Mouse (Mus musculus): ENCODE results near the gene Sprn. TPM values are rescaled to one million over a fixed set of nuclear protein-coding genes. Genes with fewer than 3 reads are reported as not detected.
A peak's percentile ranks its signal among the peaks of the same experiment; 100 is the strongest.

Gene Sprn
- polyA plus RNA-seq (2015; fragmentation: Nextera tagmentation; extraction: Ambion mirVana) = 7.8 and 8.1 TPM in 2 replicates

DNA sequence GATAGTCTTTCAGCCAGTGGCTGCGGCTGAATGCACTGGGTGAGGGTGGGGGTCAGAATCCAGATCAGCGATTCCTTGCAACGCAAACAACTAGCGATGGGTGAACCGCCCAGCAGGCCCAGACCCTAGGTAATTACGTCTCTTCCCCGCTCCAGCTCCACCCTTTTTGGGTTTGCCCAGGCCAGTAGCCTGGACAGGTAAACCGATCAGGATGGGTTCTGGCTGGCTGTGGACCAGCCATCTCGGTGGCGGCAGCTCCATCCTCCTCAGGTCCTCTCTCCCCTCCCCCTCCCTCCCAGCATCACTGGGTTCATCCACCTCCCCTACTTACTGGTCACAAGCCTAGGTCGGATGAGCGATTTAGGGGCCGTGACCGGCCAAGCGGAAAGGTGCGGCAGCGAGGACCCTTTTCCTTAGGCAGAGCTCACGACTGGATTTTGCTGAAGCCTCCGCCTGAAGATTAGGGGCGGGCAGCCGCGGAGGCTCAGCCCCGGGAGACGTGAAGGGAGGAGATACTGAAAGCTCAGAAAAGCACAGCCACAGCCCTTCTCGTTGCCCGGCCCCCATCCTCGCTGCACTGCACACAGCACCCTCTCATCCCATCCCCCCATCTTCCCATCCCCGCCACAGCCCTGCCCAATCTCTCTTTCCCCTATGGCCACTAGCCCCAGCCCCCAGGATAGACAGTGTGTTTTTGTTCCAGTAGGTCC, at the start of gene Sprn:
TSS of gene Sprn (minus strand) at position 660 of the 710 bp plus-strand sequence.
- Histone ChIP-seq H3K9ac (replicated peaks) (peak within 1 kb of the TSS; percentile 61), H3K27ac (peak within 1 kb of the TSS; percentile 76), H3K36me3 (peaks cover 6% of the 10 kb centered on the region; the same call in 1 of the 2 replicates), H3K27me3 (peaks cover 28% of the 10 kb centered on the region), H3K4me2 (replicated peaks) (peak within 1 kb of the TSS; percentile 54), H3K4me1 (replicated peaks) (peaks cover 22% of the 10 kb centered on the region), H3K4me3 (replicated peaks) (peak within 1 kb of the TSS; percentile 46), H3K9me3 (no peaks in the 10 kb centered on the region)
- peak; percentile 82 for ATAC-seq
- WGBS = 2% methylated on average over 28 of the region's 28 CpGs

- no peaks in the 10 kb centered on the region for H3K36me3 ChIP-seq
- no peak overlapping the region for H3K4me2 ChIP-seq (replicated peaks)
- 92% methylated on average over 4 of the region's 4 CpGs for WGBS
- H3K27ac ChIP-seq = no peak overlapping the region
- H3K9ac ChIP-seq (replicated peaks) = no peak overlapping the region
- no peaks in the 10 kb centered on the region for H3K9me3 ChIP-seq
- no peak for ATAC-seq
- H3K4me3 ChIP-seq (replicated peaks) = no peak overlapping the region
- no peaks in the 10 kb centered on the region for H3K4me1 ChIP-seq (replicated peaks)
- no peaks in the 10 kb centered on the region for H3K27me3 ChIP-seq
These were observed 46.4 kb upstream of the Sprn start for GRCm38 (mm10) chr7:140201090-140201489.

DNA sequence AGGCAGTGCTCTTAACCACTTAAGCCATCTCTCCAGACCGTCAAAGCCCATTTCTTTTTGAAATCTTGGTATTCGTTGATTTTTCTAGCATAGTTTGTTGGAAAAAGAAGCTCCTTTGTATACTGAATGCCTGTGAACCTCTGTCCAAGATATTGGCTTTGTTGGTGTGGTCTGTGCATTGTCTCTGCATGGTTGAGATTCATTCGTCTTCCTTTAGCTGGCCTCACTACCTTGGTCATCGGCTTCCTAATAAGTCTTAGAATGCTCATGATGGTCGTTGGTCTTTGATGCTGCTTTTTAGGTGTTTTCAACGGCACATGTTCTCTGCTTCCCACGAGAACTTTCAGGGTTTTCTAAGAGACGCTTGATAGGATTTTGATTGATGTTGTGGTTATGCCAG, 41.3 kb upstream of the Sprn start:
- no peaks in the 10 kb centered on the region for H3K36me3 ChIP-seq
- no peaks in the 10 kb centered on the region for H3K9me3 ChIP-seq
- H3K4me3 ChIP-seq (replicated peaks) = no peak overlapping the region
- no peaks in the 10 kb centered on the region for H3K4me1 ChIP-seq (replicated peaks)
- no peak overlapping the region for H3K9ac ChIP-seq (replicated peaks)
- H3K27ac ChIP-seq = no peak overlapping the region
- WGBS = 83% methylated on average over 8 of the region's 8 CpGs
- no peak for ATAC-seq
- no peaks in the 10 kb centered on the region for H3K27me3 ChIP-seq
- H3K4me2 ChIP-seq (replicated peaks) = no peak overlapping the region

GRCm38 (mm10) chr7:140194031-140194430, 39.4 kb upstream of the Sprn start:
- no peak overlapping the region for H3K4me2 ChIP-seq (replicated peaks)
- WGBS = 90% methylated on average over 4 of the region's 4 CpGs
- H3K9ac ChIP-seq (replicated peaks) = no peak overlapping the region
- no peak overlapping the region for H3K4me3 ChIP-seq (replicated peaks)
- no peaks in the 10 kb centered on the region for H3K9me3 ChIP-seq
- no peaks in the 10 kb centered on the region for H3K36me3 ChIP-seq
- H3K4me1 ChIP-seq (replicated peaks) = no peaks in the 10 kb centered on the region
- H3K27ac ChIP-seq = no peak overlapping the region
- no peak for ATAC-seq
- no peaks in the 10 kb centered on the region for H3K27me3 ChIP-seq

DNA sequence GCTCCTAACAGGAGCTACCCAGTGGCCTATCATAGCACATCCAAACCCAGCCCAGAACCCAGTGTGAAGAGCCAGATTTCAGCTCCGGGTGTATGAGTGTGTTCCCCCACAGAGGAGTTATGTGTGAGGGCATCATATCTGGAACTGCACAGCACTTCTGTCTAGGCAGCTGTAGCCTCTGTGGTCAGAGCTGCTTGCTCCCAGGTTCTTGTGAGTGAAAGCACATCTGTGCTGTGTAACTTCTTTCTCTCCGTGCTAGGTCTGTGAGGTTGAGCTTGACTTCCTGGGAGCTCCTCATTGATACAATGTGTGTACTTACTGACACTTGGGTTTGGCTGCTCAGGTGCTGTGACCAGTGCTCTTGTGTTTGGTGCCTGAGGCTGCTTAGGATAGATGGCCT, 38.2 kb upstream of the Sprn start:
- Histone ChIP-seq H3K27ac (no peak overlapping the region), H3K9me3 (no peaks in the 10 kb centered on the region), H3K4me2 (replicated peaks) (no peak overlapping the region), H3K36me3 (no peaks in the 10 kb centered on the region), H3K27me3 (no peaks in the 10 kb centered on the region), H3K4me1 (replicated peaks) (no peaks in the 10 kb centered on the region), H3K9ac (replicated peaks) (no peak overlapping the region), H3K4me3 (replicated peaks) (no peak overlapping the region)
- WGBS = 89% methylated on average over 2 of the region's 2 CpGs
- ATAC-seq = no peak

GRCm38 (mm10) chr7:140192445-140192844, 37.8 kb upstream of the Sprn start:
- 59% methylated on average over 2 of the region's 2 CpGs for WGBS
- H3K27me3 ChIP-seq = no peaks in the 10 kb centered on the region

GRCm38 (mm10) chr7:140190435-140190834, 35.8 kb upstream of the Sprn start:
- Histone ChIP-seq H3K27me3 (no peaks in the 10 kb centered on the region), H3K4me2 (replicated peaks) (no peak overlapping the region), H3K9me3 (no peaks in the 10 kb centered on the region), H3K27ac (no peak overlapping the region), H3K4me3 (replicated peaks) (no peak overlapping the region), H3K4me1 (replicated peaks) (no peaks in the 10 kb centered on the region), H3K9ac (replicated peaks) (no peak overlapping the region), H3K36me3 (no peaks in the 10 kb centered on the region)
- WGBS = 86% methylated on average over 1 of the region's 1 CpGs
- ATAC-seq = no peak

More at GRCm38 (mm10) chr7:140192445-140192844, 37.8 kb upstream of the Sprn start:
- no peaks in the 10 kb centered on the region for H3K9me3 ChIP-seq
- H3K9ac ChIP-seq (replicated peaks) = no peak overlapping the region
- H3K4me1 ChIP-seq (replicated peaks) = no peaks in the 10 kb centered on the region
- H3K4me3 ChIP-seq (replicated peaks) = no peak overlapping the region
- H3K36me3 ChIP-seq = no peaks in the 10 kb centered on the region
- no peak overlapping the region for H3K4me2 ChIP-seq (replicated peaks)
- ATAC-seq = no peak
- no peak overlapping the region for H3K27ac ChIP-seq

DNA sequence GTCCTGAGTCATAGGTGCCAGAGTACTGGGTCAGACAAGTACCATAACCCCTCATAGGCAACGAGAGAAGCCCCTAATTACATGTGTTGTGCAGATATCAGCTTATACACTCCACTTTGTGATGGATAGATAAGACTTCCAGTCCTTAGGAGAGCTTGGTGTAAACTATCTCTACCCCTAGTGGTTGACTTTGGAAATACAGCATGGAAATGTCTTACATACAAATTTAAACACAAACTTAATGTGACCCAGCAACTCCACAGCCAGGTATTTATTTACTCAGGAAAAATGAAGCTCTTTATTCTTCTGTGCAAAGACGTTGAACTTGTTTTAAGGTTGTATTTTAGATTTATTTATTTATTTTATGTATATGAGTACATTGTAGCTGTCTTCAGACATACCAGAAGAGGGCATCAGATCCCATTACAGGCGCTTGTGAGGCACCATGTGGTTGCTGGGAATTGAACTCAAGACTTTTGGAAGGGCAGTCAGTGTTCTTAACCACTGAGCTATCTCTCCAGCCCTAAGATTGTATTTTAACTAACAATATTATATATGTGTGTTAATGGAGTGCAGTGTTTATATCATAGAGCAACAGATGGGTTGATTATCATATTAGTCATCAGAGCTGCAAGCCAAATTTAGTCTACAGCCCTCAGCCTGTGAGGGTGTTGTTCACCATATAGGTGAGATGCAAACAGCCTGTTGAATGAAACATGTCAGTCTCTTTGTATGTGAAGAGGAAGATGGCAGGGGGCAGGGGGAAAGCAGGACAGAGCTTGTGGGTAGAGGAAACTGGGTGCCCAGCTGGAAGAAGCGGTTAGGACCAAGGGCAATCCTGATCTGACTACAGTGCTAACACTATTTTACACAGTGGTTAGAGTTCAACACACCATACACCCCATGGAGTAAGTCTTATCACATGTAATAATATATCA, 34.0 kb upstream of the Sprn start:
- H3K27ac ChIP-seq = no peak overlapping the region
- no peaks in the 10 kb centered on the region for H3K27me3 ChIP-seq
- no peak overlapping the region for H3K4me2 ChIP-seq (replicated peaks)
- H3K9me3 ChIP-seq = no peaks in the 10 kb centered on the region
- H3K4me1 ChIP-seq (replicated peaks) = no peaks in the 10 kb centered on the region
- no peak overlapping the region for H3K9ac ChIP-seq (replicated peaks)
- no peak for ATAC-seq
- H3K4me3 ChIP-seq (replicated peaks) = no peak overlapping the region
- no peaks in the 10 kb centered on the region for H3K36me3 ChIP-seq
- 65% methylated on average over 4 of the region's 4 CpGs for WGBS

- 83% methylated on average over 7 of the region's 7 CpGs for WGBS
- no peak overlapping the region for H3K9ac ChIP-seq (replicated peaks)
- H3K9me3 ChIP-seq = no peaks in the 10 kb centered on the region
- H3K4me1 ChIP-seq (replicated peaks) = no peaks in the 10 kb centered on the region
- H3K27me3 ChIP-seq = no peaks in the 10 kb centered on the region
- H3K27ac ChIP-seq = no peak overlapping the region
- no peaks in the 10 kb centered on the region for H3K36me3 ChIP-seq
- no peak overlapping the region for H3K4me2 ChIP-seq (replicated peaks)
- no peak for ATAC-seq
- no peak overlapping the region for H3K4me3 ChIP-seq (replicated peaks)
These were observed 33.2 kb upstream of the Sprn start for GRCm38 (mm10) chr7:140187721-140188390.

GRCm38 (mm10) chr7:140186646-140187620, 32.3 kb upstream of the Sprn start:
- no peak for ATAC-seq
- H3K27me3 ChIP-seq = no peaks in the 10 kb centered on the region
- H3K9me3 ChIP-seq = no peaks in the 10 kb centered on the region
- H3K36me3 ChIP-seq = no peaks in the 10 kb centered on the region
- no peaks in the 10 kb centered on the region for H3K4me1 ChIP-seq (replicated peaks)
- H3K9ac ChIP-seq (replicated peaks) = no peak overlapping the region
- WGBS = 63% methylated on average over 18 of the region's 18 CpGs
- H3K4me3 ChIP-seq (replicated peaks) = no peak overlapping the region
- H3K4me2 ChIP-seq (replicated peaks) = no peak overlapping the region
- no peak overlapping the region for H3K27ac ChIP-seq

DNA sequence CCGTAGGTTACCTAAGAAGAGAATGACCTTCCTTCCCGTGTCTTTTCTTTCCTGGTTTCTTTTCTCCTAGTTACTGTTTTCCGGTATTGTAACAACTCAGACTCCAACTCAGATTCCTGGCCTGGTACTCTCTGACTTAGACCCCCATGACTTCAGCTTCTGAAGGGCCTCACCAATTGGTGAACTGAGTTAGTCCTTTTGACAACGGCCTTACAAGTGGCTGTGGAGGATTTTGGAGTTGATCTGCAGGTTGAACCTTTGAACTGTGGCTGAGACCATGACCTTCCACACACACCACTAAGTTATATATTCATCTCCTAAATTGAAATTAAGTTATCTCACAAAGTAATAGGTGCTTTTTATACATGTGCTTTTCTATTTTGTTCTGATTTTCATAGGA, 29.5 kb upstream of the Sprn start:
- no peaks in the 10 kb centered on the region for H3K9me3 ChIP-seq
- H3K4me3 ChIP-seq (replicated peaks) = no peak overlapping the region
- H3K27ac ChIP-seq = no peak overlapping the region
- H3K36me3 ChIP-seq = no peaks in the 10 kb centered on the region
- 88% methylated on average over 4 of the region's 4 CpGs for WGBS
- no peak overlapping the region for H3K4me2 ChIP-seq (replicated peaks)
- no peaks in the 10 kb centered on the region for H3K4me1 ChIP-seq (replicated peaks)
- ATAC-seq = no peak
- H3K9ac ChIP-seq (replicated peaks) = no peak overlapping the region
- no peaks in the 10 kb centered on the region for H3K27me3 ChIP-seq

All from midbrain, embryonic 13.5 days (tissue).